Mouse (Mus musculus): ENCODE measurements around the gene Tgtp1.
"Not testable (repeated sequence)": the region's sequence is repeated elsewhere in the genome, so short reads cannot be mapped to it uniquely, and the experiment has no call there.

Gene Tgtp1

GRCm38 (mm10) chr11:48994018-48994417 is at the start of gene Tgtp1:
TSS of gene Tgtp1 (minus strand) at chr11:48994172.
- DNase-seq (ENCODE audit: low spot score): not testable (repeated sequence)

- not testable (repeated sequence) for DNase-seq (ENCODE audit: low spot score)
These were observed 18.1 kb upstream of the Tgtp1 start for GRCm38 (mm10) chr11:49012074-49012473.

GRCm38 (mm10) chr11:49006785-49007184 is 12.8 kb upstream of the Tgtp1 start:
- DNase-seq (ENCODE audit: low spot score): not testable (repeated sequence)

- not testable (repeated sequence) for DNase-seq (ENCODE audit: low spot score)
These were observed 12.3 kb upstream of the Tgtp1 start for GRCm38 (mm10) chr11:49006317-49006716.

- DNase-seq (ENCODE audit: low spot score): not testable (repeated sequence)
These were observed 6.4 kb upstream of the Tgtp1 start for GRCm38 (mm10) chr11:49000411-49000810.

GRCm38 (mm10) chr11:48993296-48993695 is 676 bp downstream of the Tgtp1 start:
- DNase-seq (ENCODE audit: low spot score): not testable (repeated sequence)

- not testable (repeated sequence) for DNase-seq (ENCODE audit: low spot score)
These were observed 2.0 kb downstream of the Tgtp1 start, which contains the start of gene Gm12185 for GRCm38 (mm10) chr11:48991740-48992520. TSS of gene Gm12185 (minus strand) at chr11:48992226.

- DNase-seq (ENCODE audit: low spot score): not testable (repeated sequence)
These were observed 4.0 kb downstream of the Tgtp1 start for GRCm38 (mm10) chr11:48989981-48990380.

- DNase-seq (ENCODE audit: low spot score): not testable (repeated sequence)
These were observed 5.8 kb downstream of the Tgtp1 start for GRCm38 (mm10) chr11:48988219-48988618.

- DNase-seq (ENCODE audit: low spot score): not testable (repeated sequence)
These were observed 11.1 kb downstream of the Tgtp1 start for GRCm38 (mm10) chr11:48982848-48983247.

- not testable (repeated sequence) for DNase-seq (ENCODE audit: low spot score)
These were observed 13.9 kb downstream of the Tgtp1 start for GRCm38 (mm10) chr11:48980052-48980451.

- DNase-seq (ENCODE audit: low spot score): not testable (repeated sequence)
These were observed 14.7 kb downstream of the Tgtp1 start, which contains the start of gene 9930111J21Rik1 for GRCm38 (mm10) chr11:48979251-48979650. TSS of gene 9930111J21Rik1 (minus strand) at chr11:48979398.

- not testable (repeated sequence) for DNase-seq (ENCODE audit: low spot score)
These were observed 15.6 kb downstream of the Tgtp1 start, which contains the start of gene Olfr56 for GRCm38 (mm10) chr11:48978240-48978939. TSS of gene Olfr56 (plus strand) at chr11:48978889.

GRCm38 (mm10) chr11:48974686-48975085 is 19.3 kb downstream of the Tgtp1 start:
- not testable (repeated sequence) for DNase-seq (ENCODE audit: low spot score)

- not testable (repeated sequence) for DNase-seq (ENCODE audit: low spot score)
These were observed 47.9 kb downstream of the Tgtp1 start, which contains the start of gene Psme2b for GRCm38 (mm10) chr11:48946090-48946489. TSS of gene Psme2b (minus strand) at chr11:48946190.

- not testable (repeated sequence) for DNase-seq (ENCODE audit: low spot score)
These were observed 54.7 kb downstream of the Tgtp1 start for GRCm38 (mm10) chr11:48939286-48939685.

Data from ovary, postnatal 10 days (tissue).